Mouse (Mus musculus) lung, postnatal 0 days (tissue): ENCODE data around the gene Fam171b. TPM values are rescaled to one million over a fixed set of nuclear protein-coding genes. Genes with fewer than 3 reads are reported as not detected.

Experiments used
- ATAC-seq: fragments of 200-750 bp; cut with Nextera tagmentation; 2 replicates; pipeline ENCODE4 v1.8.0; 2017; ENCODE audit warnings: moderate library complexity
- DNase-seq: peaks from one replicate; pipeline ENCODE4 v3.0.0-alpha.2; 2016; ENCODE audit warnings: low spot score
- H3K27ac ChIP-seq: fragments of 300-500 bp; sonication (generic); 2 replicates; pipeline ENCODE4 v1.5.1; 2014; ENCODE audit warnings: antibody characterized with exemption, mild to moderate bottlenecking, low read length, mixed read lengths
- H3K27me3 ChIP-seq: fragments of 300-500 bp; sonication (generic); replicated peaks from 2 replicates; pipeline ENCODE4 v1.6.1; 2014; ENCODE audit warnings: low read length, mixed read lengths; ENCODE audit not compliant: insufficient read depth
- H3K36me3 ChIP-seq: fragments of 300-500 bp; sonication (generic); 2 replicates; pipeline ENCODE4 v1.6.1; 2014; ENCODE audit warnings: low read length, mixed read lengths; ENCODE audit not compliant: insufficient read depth
- H3K4me1 ChIP-seq: fragments of 300-500 bp; sonication (generic); 2 replicates; pipeline ENCODE4 v1.6.1; 2014; ENCODE audit warnings: antibody characterized with exemption, low read depth, low read length, mixed read lengths; ENCODE audit not compliant: insufficient read depth
- H3K4me2 ChIP-seq: fragments of 300-500 bp; sonication (generic); replicated peaks from 2 replicates; pipeline ENCODE4 v1.6.1; 2014; ENCODE audit warnings: low read depth, mild to moderate bottlenecking, low read length, moderate library complexity, mixed read lengths
- H3K4me3 ChIP-seq: fragments of 300-500 bp; sonication (generic); 2 replicates; pipeline ENCODE4 v1.5.1; 2014; ENCODE audit warnings: low read depth, low read length
- H3K9ac ChIP-seq: fragments of 300-500 bp; sonication (generic); replicated peaks from 2 replicates; pipeline ENCODE4 v1.6.1; 2014; ENCODE audit warnings: low read depth, mild to moderate bottlenecking
- H3K9me3 ChIP-seq: fragments of 300-500 bp; sonication (generic); 2 replicates; pipeline ENCODE4 v1.6.1; 2016; ENCODE audit warnings: low read length, mixed read lengths
- CTCF ChIP-seq: IDR thresholded peaks from 2 replicates; pipeline ENCODE4 v1.5.1; 2016; ENCODE audit warnings: antibody characterized with exemption, mild to moderate bottlenecking
- EP300 ChIP-seq: IDR thresholded peaks from 2 replicates; pipeline ENCODE4 v1.6.1; 2016; ENCODE audit warnings: antibody characterized with exemption, mild to moderate bottlenecking, control low read depth
- WGBS: fragments of 180-500 bp; shearing (Covaris S2); extraction: QIAGEN DNeasy Blood & Tissue Kit; methylation state at CpG from one replicate; pipeline ENCODE4 v1.1.7; 2014; 5-methylcytosine and 5-hydroxymethylcytosine counted together
- polyA plus RNA-seq: library from polyadenylated mRNA; unstranded; fragments of >200 nt; fragmentation: Nextera tagmentation; extraction: Ambion mirVana; gene quantifications from 2 replicates; pipeline ENCODE4 v1.2.1, GENCODE M21; 2015

The Fam171b gene
- polyA plus RNA-seq, 1 experiment from 2014 or later, result 0.29 TPM

DNA sequence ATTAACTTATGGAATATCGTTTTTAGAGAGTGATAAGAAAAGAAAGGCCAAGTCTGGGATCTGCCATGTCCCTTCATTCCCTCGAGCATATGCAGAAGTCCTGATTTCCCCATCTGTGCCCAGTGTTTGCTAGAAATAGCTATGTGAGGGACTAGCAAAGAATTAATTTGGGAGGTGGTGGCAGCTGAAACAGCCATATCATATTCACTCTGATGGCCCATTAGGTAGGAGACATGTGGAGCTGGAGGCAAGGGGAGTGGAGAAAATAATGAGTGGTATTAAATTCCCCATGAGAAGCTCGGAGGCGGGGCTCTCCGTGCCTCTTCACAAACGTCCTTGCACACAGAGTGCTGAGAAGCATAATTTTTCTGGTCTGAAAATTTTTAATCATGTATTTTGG, 3.7 kb downstream of the Fam171b start:
- Histone ChIP-seq H3K4me3 (no peak overlapping the region), H3K9ac (no peak overlapping the region), H3K4me1 (peaks cover 3% of the 10 kb centered on the region; the same call in 1 of the 2 replicates), H3K27ac (no peak overlapping the region), H3K4me2 (no peak overlapping the region), H3K36me3 (no peaks in the 10 kb centered on the region), H3K9me3 (no peaks in the 10 kb centered on the region), H3K27me3 (no peaks in the 10 kb centered on the region)
- no peak for ATAC-seq
- TF ChIP-seq EP300 (no peak), CTCF (no peak)
- DNase-seq, result no peak
- 63% methylated on average over 6 of the region's 6 CpGs for WGBS

DNA sequence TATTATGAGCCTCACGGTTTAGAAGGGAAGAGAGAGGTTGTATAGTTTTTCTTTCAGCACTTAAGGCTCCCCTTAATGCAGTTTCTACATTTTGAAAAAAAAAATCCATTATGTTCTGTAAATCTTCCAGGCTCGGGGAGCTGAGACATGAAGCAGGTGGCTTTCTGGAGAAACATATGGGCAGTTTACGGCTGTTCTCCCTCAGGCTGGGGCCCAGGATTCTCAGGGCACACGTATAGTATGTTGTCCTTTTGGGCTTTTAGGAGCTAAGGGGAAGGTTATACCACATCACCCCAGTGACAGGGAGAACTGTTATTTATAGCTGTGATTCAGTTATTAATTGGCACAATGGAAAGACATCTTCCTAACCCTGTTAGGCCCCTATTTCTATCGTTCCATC, 12.7 kb downstream of the Fam171b start:
- WGBS, result 66% methylated on average over 5 of the region's 5 CpGs

DNA sequence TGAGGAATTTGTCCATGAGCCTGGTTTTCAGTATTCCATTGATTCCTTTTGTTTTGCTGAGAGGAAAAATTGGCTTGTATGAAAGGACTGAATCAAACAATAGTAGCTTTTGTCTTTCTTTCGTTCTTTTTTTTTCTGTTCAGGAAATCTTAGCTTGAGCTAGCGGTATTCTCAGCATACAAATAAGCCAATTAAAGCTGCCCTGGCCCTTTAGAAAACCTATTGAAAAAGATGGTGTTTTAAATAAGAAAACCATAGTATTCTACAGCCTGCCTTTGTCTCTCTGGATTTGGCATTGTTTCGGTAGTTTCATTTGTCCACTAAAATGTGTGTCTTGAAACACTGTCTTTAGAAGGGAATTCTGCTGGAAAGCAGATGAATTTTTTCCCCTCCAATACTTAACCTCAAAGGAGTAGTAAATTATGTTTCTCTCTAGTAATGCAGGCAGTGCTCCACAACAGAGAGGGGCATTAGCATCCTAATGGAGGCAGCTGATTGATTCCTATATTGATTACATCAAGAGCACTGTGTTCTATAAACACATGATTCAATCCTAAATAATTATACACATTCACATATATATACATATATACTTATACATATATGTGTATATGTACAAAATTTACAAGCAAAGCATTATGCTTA, 16.6 kb downstream of the Fam171b start:
- no peak overlapping the region for H3K27ac ChIP-seq
- H3K4me3 ChIP-seq, result no peak overlapping the region
- no peaks in the 10 kb centered on the region for H3K4me1 ChIP-seq
- DNase-seq (no peak), ATAC-seq (no peak)
- H3K9me3 ChIP-seq, result no peaks in the 10 kb centered on the region
- H3K36me3 ChIP-seq, result no peaks in the 10 kb centered on the region
- H3K27me3 ChIP-seq, result no peaks in the 10 kb centered on the region
- H3K9ac ChIP-seq, result no peak overlapping the region
- no peak for TF ChIP-seq CTCF
- no peak for TF ChIP-seq EP300
- no peak overlapping the region for H3K4me2 ChIP-seq
- 76% methylated on average over 3 of the region's 3 CpGs for WGBS

More for the DNA sequence above, 12.7 kb downstream of the Fam171b start:
- no peak for ATAC-seq
- H3K4me2 ChIP-seq, result no peak overlapping the region
- no peaks in the 10 kb centered on the region for H3K4me1 ChIP-seq
- no peak for TF ChIP-seq EP300
- TF ChIP-seq CTCF, result no peak
- no peaks in the 10 kb centered on the region for H3K36me3 ChIP-seq
- H3K27me3 ChIP-seq, result no peaks in the 10 kb centered on the region
- no peak overlapping the region for H3K4me3 ChIP-seq
- H3K9ac ChIP-seq, result no peak overlapping the region
- H3K27ac ChIP-seq, result no peak overlapping the region
- no peak for DNase-seq
- no peaks in the 10 kb centered on the region for H3K9me3 ChIP-seq

DNA sequence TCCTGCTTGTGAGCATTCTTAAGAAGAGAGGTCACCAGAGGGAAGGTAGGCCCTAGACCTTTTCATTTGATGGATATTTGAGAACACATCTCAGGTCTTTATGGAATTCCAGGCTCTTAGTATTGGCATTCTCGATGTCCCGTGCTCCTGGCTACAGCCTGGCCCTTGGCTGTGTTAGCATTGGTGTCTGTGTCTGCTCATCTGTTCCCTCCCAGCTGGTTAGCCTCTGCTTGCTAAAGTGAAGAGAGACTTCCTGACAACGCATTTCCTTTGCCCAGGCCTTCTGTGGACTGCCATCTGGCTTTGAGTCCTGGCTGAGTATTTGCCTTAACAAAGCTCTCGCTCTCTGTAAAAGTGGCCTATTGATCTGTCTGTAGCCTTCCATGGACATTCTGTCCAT, 20.5 kb downstream of the Fam171b start:
- TF ChIP-seq EP300 (no peak), CTCF (no peak)
- Histone ChIP-seq H3K9ac (no peak overlapping the region), H3K27me3 (no peaks in the 10 kb centered on the region), H3K4me2 (no peak overlapping the region), H3K36me3 (no peaks in the 10 kb centered on the region), H3K4me1 (no peaks in the 10 kb centered on the region), H3K9me3 (no peaks in the 10 kb centered on the region), H3K27ac (no peak overlapping the region), H3K4me3 (no peak overlapping the region)
- ATAC-seq (no peak), DNase-seq (no peak)
- WGBS, result 65% methylated on average over 4 of the region's 4 CpGs

DNA sequence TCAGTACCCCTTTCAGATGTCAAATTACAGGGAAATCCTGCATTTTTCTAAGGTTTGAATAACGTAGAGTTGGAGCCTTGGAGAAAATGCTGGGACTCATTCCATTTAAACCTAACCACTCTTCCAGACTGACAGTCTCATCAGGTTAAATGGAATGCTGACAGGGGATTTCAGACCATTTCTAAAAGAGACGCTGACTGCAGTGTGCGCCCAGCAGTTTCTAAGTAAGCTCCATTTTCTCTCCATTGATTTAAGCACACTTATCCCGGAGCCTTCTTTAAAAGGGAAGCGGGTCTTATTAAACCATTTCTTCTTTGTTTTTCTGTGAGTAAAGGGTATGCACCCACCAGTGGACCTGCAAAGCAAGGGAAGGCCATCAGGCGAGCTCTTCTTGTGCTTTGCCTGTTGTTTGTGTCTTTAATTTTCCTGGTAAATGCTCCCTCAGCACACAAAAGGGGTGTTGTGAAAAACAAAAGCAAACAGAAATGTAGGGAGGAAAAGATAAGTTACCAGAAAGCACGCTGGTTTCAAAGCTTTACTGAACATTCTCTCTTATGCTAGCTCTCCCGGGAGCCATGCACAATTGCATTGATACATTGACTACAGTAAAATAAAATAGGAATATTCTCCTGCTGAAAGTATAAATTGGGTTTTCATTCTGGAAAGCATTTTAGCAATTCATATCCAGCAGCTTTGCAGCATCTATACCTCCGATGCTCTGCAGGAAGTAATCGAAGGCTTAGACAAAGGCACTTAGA, 23.1 kb downstream of the Fam171b start:
- WGBS, result 77% methylated on average over 10 of the region's 10 CpGs
- H3K4me3 ChIP-seq, result no peak overlapping the region
- TF ChIP-seq EP300 (no peak), CTCF (no peak)
- ATAC-seq (no peak), DNase-seq (no peak)
- H3K9me3 ChIP-seq, result no peaks in the 10 kb centered on the region
- H3K27ac ChIP-seq, result no peak overlapping the region
- no peak overlapping the region for H3K9ac ChIP-seq
- H3K36me3 ChIP-seq, result no peaks in the 10 kb centered on the region
- H3K27me3 ChIP-seq, result no peaks in the 10 kb centered on the region
- no peaks in the 10 kb centered on the region for H3K4me1 ChIP-seq
- no peak overlapping the region for H3K4me2 ChIP-seq

DNA sequence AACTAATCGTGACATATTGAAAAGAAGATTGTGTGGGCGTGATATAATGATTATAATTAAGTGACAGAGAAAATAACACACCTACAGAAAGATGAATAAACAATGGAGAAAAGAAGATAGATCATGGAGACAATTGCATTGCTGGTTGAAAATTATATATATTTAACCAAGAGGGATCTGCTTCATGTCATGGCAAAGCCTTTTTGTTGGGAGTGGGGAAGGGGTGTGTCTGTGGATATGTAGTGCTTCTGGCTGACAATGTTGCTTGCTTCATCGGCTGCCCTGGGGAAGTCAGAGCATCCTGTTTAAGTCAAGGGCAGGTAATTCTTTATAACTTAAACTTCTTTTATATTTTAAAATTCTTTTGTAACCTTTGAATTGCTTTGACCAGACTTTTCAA, 36.1 kb downstream of the Fam171b start:
- H3K4me1 ChIP-seq, result no peaks in the 10 kb centered on the region
- TF ChIP-seq CTCF (no peak), EP300 (no peak)
- H3K9ac ChIP-seq, result no peak overlapping the region
- H3K4me3 ChIP-seq, result no peak overlapping the region
- no peaks in the 10 kb centered on the region for H3K27me3 ChIP-seq
- 64% methylated on average over 3 of the region's 3 CpGs for WGBS
- DNase-seq, result no peak
- no peak overlapping the region for H3K4me2 ChIP-seq
- H3K9me3 ChIP-seq, result no peaks in the 10 kb centered on the region
- H3K27ac ChIP-seq, result no peak overlapping the region
- H3K36me3 ChIP-seq, result no peaks in the 10 kb centered on the region
- ATAC-seq, result no peak
